Mouse (Mus musculus) right cerebral cortex, postnatal 36 days (tissue): ENCODE results near the gene Clcf1.
A peak's percentile ranks its signal among the peaks of the same experiment; 100 is the strongest.

Source experiments
- DNase-seq, 2 experiments: peaks; one replicate each; pipeline ENCODE4 v3.0.0; 2022; ENCODE audit warnings: low spot score in 2 of 2, mixed read lengths in 1 of 2

Gene Clcf1

DNA sequence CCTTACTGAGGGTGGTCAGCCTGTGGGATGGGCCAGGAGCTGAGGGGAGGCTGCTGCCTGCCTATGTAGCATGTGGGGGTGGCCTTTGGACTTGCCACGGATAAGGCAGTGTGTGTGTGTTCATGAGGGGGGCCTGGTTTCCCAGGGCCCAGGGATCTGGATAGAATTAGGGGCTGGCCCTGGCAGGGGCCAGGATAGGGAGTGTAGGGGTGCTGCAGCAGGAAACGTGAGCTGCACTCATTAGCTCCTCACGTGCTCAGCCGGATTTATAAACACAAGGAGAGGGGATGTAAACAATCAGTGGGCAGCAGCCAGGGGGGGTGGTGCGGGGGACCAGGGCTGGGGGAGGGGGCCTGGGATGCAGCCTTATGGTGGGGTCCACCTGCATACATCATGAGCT is 3.1 kb downstream of the Clcf1 start:
- DNase-seq = no peak

DNA sequence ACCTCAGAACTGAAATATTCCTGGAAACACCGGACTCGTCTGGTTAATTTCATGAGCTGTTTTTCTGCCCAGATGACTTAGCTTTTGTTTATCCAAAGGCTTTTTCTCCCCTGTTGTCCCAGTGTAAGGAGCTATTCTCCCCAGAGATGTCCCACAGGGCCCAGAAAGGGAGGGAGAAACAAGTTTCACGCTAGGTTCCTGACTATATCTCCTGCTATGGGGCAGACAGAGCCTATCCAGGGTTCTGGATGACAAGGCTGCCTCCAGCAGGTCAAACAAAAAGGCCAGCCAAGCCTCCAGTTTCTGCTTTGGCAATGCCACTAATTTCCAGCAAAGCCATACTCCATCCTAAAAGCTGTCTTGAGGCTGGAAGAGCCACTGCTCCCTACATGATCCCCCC is 3.8 kb downstream of the Clcf1 start:
- DNase-seq = no peak

DNA sequence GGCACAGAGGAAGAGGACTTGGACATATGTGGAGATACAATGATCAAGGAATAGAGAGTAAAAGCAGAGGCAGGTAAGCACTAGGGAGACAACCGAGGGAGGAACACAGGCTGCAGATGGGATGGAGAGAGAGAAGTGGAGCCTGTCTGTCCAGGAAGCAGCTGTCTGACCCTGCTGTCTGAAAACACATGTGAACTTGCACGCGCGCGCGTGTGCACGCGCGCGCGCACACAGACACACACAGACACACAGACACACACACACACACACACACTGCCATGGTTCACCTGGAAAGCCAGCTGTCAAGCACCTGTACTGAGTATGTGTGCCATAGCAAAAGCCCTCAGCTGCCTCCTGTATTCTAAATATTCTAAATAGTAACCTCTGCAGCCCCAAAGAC is 4.3 kb downstream of the Clcf1 start:
- no peak for DNase-seq

DNA sequence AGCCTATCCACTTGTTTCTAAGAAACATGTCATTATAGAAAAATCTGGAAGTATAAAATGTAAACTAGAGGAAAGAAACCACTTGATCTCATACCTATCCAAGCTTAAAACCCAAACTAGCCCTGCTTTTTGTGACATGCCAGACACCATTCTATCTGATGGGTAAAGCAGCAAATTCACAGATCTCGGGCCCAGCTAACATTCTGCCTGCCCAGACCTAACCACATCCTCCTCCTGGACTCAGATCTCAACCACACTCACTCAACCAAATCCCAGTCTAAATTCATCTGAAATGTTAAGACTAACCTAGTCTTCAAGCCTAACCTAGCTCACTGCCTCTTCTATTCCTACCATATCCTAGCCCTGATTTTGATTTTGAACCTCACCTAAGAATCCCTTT is 4.7 kb downstream of the Clcf1 start:
- no peak for DNase-seq

DNA sequence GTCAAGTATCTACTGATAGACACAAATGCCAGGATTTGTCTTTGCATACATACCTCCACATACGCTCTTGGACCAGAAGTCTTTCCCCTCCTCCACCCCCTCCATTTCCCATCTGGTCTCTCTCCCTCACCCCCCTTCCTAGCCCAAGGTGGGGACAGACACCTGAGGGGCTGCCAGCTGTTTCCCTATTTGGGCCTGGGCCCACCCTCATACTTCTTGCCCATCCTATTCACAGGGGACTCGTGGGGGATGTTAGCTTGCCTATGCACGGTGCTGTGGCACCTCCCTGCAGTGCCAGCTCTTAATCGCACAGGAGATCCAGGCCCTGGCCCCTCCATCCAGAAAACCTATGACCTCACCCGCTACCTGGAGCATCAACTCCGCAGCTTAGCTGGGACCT is 5.9 kb downstream of the Clcf1 start:
- no peak for DNase-seq

DNA sequence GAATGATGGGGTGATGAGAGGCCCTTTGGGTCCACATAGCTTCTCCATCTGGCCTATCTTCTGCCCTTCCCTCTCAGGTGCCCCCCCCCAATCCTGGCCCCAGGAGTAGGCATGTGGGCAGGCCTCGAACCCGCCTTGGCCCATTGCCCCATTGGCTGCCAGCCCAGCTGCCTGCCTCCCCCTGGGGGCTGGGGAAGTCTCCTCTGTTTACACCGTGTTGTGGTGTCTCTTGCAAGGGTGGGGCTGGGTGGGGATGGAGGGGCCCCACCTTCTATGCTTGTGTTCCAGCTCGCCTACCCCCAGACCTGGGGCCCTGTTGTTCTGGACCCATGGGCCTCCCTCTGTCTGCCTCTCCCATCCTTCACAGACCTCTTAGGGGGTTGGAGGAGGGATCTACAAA is 6.4 kb downstream of the Clcf1 start:
- DNase-seq = no peak

DNA sequence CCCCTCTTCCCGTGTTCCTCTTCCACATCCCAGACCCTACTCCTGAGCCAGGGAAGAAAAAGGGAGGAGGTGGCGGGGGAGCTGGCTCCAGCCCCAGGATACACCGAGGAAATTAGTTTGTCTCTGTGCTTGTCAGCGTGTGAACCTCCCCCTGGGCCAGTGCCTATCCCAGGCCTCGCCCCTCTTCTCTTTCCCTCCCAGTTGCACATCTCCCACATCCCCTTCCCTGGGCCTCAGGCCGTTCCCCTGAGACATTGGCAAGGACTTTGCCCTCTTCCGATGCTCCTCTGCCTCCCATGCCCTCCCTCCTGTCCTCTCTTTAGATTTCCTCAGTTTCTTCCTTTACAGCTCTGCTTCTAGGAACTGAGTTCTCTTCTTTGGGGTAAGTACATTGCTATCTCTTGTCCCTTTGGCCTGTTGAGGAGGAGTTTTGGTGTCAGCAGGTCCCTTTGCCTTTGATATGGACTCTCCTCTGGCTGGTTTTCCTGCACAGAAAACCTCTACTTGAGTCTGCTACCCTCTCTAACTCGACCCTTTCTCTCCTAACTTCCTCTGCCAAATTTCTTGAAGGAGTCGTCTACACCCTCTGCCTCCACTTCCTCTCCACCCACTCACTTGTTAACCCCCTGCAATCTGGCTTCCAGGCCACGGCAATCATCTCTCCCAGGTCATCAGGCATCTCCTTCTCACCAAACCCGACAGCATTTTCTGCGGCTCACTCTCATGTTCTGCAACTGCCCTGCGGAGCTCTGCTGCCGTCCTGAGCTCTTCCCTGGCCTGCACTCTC is 7.1 kb downstream of the Clcf1 start:
- DNase-seq = no peak

DNA sequence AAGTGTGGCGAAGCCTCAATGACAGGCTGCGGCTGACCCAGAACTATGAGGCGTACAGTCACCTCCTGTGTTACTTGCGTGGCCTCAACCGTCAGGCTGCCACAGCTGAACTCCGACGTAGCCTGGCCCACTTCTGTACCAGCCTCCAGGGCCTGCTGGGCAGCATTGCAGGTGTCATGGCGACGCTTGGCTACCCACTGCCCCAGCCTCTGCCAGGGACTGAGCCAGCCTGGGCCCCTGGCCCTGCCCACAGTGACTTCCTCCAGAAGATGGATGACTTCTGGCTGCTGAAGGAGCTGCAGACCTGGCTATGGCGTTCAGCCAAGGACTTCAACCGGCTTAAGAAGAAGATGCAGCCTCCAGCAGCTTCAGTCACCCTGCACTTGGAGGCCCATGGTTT is 8.1 kb downstream of the Clcf1 start:
- DNase-seq = no peak

DNA sequence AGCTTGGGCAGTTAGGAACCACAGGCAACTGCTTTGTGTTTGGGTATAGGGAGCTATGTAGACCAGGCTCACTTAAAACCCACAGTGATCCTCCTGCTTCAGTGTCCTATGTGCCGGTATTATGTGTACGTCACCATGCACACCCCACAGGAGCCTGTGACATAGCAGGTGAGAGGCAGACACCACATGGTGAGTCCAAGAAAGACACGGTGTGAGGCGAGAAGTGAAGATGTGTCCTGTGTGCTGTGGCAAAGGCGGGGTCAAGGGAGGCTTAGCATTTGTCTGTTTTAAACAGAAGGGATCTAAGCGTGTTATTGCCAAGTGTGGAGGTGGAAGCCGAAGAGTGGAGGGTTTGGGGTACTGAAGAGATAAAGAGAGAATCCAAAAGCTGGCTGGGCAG is 12.7 kb downstream of the Clcf1 start:
- no peak for DNase-seq

DNA sequence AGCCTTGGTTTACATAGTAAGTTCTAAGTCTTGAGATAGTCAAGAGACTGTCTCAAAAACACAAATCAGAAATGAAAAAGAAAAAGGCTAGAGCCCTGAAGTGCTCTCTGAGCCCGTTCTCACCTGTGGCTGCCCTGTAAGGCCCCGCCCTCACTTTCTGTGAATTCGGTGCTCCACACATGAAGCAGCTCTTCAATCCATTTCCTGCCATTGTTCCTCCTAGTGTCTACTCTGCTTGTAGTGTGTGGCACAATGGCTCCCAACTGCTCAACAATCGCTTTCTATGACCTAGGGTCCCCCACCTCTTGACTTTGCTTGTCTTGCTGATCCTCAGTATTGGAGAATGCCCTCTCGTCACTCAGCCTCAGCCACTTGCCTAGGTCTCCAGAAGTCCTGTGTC is 13.4 kb downstream of the Clcf1 start:
- DNase-seq = no peak

DNA sequence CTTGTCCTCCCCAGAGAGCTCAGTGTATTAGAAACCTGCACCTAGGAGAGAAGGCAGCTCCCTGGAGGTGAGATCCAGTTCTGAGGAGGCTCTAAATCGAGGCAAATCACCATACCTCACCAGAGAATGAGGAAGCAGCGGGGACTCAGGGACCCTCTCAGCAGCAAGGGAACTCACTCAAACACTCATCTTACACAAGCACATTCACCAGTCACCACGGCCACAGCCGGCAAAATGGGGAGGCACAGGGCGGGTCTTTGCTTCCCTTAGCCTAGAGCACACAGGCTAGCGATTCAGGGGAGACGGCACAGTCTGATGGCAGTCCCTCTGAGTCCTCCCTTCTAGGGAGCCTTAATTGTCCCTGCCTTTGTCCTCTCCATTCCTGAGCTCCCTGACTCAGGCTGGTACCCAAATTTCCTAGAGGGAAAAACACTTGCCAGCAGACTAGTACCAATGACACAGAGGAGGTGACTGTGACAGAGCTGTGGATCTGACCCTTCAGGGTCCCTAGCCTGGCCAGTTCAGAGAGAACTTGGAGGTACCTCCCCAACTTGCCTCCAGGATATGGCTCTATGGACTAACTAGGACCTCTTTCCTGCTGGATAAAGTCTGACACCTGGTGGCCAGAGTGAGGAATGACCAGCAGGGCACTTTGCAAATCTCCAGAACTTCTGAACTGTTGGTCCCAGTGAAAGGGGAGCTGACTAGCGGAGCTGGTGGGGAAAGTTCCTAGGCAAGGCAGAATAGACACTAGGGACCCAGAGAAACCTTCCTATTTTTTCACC is 14.0 kb downstream of the Clcf1 start:
- peak; percentile 37 to 41 for DNase-seq

DNA sequence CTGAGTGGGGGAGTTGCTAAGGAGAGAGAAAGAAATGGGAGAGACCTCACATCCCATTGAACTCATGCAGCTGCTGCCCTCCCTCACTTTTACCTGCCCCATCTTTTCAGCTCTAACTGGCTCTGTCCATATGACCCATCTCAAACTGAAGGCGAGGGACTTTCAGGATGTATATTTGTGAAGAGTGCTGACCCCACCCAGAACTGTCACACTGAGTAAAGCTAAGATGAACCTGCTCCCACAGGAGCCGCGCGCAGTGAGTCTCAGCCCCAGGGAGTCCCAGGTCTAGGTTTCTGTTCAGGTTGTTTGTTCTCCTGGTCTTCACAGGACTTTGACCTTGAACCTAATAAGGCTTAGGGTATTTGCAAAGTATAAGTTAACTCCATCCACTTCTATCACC is 14.9 kb downstream of the Clcf1 start:
- no peak for DNase-seq

DNA sequence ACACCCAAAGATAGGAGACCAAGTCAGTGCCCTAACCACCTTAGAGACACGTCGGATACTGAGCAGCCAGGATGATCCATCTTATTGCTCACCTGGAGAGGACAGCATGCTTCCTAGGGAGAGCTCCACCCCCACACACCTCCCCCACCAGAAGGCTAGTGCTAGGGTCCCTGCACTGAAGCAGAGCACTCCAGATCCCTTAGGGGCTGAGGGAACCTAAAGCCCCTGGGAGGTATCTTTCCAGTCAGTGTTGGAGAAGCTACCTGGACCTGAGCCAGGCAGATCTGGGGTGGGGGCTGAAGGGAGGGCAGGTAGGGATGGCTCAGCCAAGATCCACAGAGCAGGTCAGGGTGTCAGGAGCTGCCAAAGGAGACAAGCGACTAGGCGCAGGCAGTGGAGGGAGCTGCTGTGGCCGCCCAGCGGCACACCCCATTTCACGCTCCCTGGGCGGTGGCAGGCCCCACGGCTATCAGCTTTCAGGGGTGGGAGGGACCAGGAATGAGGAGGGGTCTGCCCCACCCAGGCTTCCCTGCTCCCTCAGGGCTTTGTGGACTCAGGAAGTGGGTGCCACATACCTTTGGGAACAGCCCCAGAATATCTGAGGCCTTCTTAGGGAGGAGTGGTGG is 15.5 kb downstream of the Clcf1 start:
- no peak for DNase-seq

DNA sequence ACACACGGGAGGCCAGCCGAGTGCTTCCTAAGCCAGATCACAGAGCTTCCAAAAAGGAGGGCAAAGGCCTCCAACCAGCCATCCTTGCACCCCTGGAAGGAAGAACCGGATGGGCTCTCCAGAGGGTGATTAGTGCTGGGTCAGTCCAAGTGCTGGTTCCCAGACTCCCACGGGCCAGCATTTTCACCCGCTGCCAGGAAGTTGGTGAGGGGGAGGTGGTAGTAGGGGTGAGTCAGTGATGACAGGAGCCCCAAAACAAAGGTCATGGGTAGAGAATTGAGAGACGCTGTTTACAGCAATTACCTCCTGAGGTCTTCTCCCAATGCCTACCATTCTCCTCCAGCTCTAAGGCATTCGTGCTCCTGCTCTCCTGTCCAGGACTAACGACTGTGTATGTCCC is 16.4 kb downstream of the Clcf1 start:
- DNase-seq = no peak

DNA sequence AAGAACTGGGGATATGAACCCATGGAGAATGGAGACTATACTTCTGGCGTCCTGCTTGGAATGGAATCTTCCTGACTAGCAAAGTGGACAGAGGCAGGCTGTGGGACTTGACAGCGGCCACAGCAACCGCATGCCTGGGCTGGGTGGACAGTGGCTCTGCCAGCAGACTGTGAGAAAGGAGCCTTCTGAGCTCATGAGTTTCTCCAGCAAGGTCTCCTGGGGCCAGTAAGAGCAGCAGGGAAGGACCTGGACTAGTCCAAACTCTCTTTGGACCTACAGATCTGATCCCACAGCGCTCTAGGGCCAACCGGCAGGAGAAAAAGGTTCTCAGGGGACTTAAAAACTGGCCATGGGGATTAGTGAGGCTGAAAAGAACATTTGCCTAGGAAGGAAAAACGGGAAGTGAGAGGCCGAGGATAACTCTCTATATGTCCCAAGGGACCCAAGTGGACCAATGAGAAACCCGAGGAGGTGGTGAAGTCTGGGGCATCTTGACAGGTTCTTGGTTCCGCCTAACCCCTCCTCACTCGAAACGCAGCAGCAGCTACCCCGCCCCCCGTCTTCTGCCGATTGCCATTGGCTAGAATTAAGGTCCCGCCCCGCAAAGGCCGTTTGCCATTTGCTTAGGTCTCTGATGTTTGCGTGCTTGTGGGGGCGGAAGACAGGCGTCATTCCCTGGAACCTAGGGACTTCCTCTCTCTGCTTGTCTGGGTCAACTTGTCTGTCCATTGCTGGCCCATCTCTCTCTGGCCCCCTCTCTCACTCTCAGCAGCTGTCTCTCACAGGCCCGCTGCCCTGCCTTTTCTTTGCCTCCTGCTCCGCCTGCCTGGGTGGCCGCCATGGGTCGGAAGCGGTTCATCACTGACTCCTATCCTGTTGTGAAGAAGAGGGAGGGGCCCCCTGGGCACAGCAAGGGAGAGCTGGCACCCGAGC is 17.5 kb downstream of the Clcf1 start, which contains the start of gene Pold4:
TSS of gene Pold4 (plus strand) at position 647 of the 933 bp plus-strand sequence.
- DNase-seq = peak; percentile 97 to 98

DNA sequence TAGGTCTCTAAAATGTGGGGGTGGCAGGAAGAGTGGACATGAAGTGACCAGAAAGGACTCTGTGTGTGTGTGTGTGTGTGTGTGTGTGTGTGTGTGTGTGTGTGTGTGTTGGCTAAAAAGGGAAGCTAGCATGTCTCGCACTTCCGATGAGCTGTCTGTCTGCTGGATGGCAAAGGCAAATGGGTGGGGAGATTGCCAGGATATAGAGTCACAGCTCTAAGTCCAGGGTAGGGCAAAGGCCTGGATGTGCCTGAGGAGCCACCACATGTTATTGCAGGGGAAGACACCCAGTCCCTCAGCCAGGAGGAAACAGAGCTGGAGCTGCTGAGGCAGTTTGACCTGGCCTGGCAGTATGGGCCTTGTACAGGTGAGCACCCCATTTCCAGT is 18.1 kb downstream of the Clcf1 start:
- DNase-seq = no peak

DNA sequence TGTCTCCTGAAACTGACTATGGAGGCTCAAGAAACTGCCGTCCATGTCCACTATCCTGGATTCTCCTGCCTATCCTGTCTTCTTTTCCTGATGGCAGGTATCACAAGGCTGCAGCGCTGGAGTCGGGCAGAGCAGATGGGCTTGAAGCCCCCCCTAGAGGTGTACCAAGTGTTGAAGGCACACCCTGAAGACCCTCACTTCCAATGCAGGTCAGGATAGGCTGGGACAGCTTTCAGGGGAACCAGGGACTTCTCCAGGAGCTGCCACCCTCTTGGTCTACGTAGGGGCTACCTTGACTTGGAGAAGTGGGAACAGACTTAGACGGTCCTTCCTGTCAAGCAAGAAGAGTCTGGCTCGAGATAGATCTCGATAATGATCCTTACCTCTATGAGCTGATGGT is 18.6 kb downstream of the Clcf1 start:
- no peak for DNase-seq

DNA sequence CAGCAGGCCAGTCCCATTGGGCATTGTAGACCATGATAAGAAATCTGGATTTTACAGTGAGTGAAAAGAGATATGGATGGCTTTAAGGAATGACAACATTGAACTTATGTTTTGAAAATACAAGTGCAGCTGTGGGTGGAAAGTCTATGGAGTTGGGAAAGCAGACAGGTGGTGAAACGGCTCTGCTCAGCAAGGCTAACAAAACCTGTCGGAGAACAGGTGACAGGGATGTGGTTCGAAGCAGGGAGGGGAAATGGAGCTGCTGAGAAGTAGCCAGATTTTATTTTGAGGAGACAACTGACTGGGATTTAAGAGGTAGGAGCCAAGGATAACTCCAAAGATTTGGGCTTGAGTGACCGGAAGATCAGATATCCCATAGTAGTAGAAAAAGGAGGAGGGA is 20.5 kb downstream of the Clcf1 start:
- no peak for DNase-seq

DNA sequence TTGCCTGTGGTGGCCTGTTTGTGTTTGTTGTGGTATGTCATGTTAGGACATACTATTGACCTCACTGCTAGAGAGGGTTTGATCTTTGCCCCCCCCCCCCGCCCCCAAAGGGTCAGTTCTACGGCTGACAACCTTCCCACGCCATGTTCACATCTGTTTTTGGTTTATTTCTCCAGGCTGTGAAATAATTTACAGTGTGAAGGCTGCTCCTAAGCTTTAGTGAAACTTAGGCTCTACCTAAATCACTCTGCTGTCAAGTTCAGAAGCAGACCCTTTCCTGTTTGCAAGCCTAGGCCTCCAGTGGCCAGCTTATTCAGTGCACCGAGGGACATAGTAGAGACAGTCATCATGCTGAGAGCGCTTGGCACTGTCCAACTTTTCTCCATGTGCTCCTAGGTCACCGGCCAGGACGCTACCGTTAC is 26.2 kb downstream of the Clcf1 start:
- DNase-seq = no peak

DNA sequence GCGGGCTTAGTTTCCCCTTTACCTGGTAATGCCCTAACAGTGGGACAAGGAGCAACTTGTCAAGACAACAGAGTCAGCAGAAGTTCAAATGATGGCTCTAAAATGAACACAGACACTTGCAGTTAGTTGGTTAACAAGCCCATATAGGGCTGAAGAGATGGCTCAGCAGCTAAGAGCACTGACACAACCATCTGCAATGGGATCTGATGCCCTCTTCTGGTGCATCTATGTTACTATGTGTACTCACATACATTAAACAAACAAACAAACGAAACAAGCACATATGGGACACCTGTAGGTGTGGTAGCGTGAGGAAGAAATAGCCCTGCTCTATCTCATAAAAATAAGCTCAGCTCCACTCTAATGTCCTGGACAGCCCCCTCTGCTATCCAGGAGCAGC is 28.4 kb downstream of the Clcf1 start:
- no peak for DNase-seq

DNA sequence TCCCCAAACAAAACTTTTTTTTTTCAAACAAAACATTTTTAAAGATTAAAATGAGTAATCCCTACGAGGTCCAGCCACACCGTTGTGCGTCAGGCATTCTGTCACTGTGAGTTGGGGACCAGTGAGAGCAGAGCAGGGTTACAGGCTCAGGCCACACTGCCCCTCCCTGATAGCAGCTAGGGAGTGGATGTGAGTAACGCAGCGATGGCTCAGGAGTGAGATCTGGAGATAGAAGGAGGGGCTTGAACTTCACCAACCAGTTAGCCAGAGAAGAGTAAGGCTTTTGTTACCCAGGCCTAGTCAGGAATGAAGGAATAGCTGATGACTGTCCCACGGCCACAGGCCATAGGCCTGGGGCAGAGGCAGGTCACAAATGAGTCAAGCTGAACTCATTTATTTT is 30.7 kb downstream of the Clcf1 start:
- DNase-seq = no peak

DNA sequence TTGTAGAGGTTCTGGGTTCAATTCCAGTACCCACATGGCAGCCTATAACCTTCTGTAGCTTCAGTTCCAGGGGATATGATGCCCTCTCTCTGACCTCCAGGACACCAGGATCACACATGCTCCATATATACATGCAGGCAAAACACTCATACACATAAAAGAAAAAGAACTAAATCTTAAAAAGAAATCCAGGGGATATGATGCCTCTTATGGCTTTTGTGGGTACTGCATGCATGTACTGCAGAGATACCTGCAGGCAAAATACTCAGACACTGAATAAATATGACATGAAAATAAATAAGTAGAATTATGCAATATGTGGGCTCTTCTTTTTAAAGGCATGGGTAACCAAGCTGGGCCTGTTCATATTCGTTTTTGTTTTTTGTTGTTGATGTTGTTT is 33.0 kb downstream of the Clcf1 start:
- no peak for DNase-seq
